Mouse (Mus musculus) urinary bladder, postnatal 4 days (tissue): ENCODE results near the gene Agtr1a.

Source experiments
- DNase-seq, 2 experiments: peaks; one replicate each; pipeline ENCODE4 v3.0.0; 2021 to 2022; ENCODE audit warnings: low spot score in 2 of 2

The Agtr1a gene

GRCm38 (mm10) chr13:30362048-30362447 lies 25.8 kb downstream of the Agtr1a start:
- DNase-seq: no peak

- no peak for DNase-seq
Measured at GRCm38 (mm10) chr13:30364097-30364625, 27.9 kb downstream of the Agtr1a start.

GRCm38 (mm10) chr13:30364780-30365179 lies 28.5 kb downstream of the Agtr1a start:
- DNase-seq: no peak

GRCm38 (mm10) chr13:30365378-30365777 lies 29.1 kb downstream of the Agtr1a start:
- DNase-seq: no peak

GRCm38 (mm10) chr13:30368116-30368515 lies 31.9 kb downstream of the Agtr1a start:
- no peak for DNase-seq

- no peak for DNase-seq
Measured at GRCm38 (mm10) chr13:30368746-30369145, 32.5 kb downstream of the Agtr1a start.

- DNase-seq: no peak
Measured at GRCm38 (mm10) chr13:30378868-30379267, 42.6 kb downstream of the Agtr1a start.

- DNase-seq: no peak
Measured at GRCm38 (mm10) chr13:30385183-30385582, 48.9 kb downstream of the Agtr1a start.

- DNase-seq: no peak
Measured at GRCm38 (mm10) chr13:30394123-30394522, 57.9 kb downstream of the Agtr1a start.

GRCm38 (mm10) chr13:30396431-30396830 lies 60.2 kb downstream of the Agtr1a start:
- DNase-seq: no peak

GRCm38 (mm10) chr13:30398852-30399251 lies 62.6 kb downstream of the Agtr1a start:
- DNase-seq: no peak

- no peak for DNase-seq
Measured at GRCm38 (mm10) chr13:30400621-30401020, 64.4 kb downstream of the Agtr1a start.

- no peak for DNase-seq
Measured at GRCm38 (mm10) chr13:30403874-30404273, 67.6 kb downstream of the Agtr1a start.

- DNase-seq: no peak
Measured at GRCm38 (mm10) chr13:30418611-30419010, 82.4 kb downstream of the Agtr1a start.

- DNase-seq: no peak
Measured at GRCm38 (mm10) chr13:30427008-30427407, 90.8 kb downstream of the Agtr1a start.

GRCm38 (mm10) chr13:30427436-30427835 lies 91.2 kb downstream of the Agtr1a start:
- no peak for DNase-seq
